Mouse (Mus musculus) kidney, adult 2 months (tissue): ENCODE results near the gene Prcc.

Experiments used
- CTCF ChIP-seq: fragments of 200-500 bp; conservative IDR thresholded peaks from 2 replicates; pipeline ENCODE4 v1.5.1; 2011; ENCODE audit warnings: low read depth, mild to moderate bottlenecking, control low read depth, low read length, moderate library complexity, mixed read lengths; ENCODE audit not compliant: insufficient read depth, insufficient read length
- POLR2A ChIP-seq: fragments of 200-500 bp; IDR thresholded peaks from one replicate; pipeline ENCODE4 v1.6.1; 2011; ENCODE audit warnings: low read depth, low read length, control low read depth

DNA sequence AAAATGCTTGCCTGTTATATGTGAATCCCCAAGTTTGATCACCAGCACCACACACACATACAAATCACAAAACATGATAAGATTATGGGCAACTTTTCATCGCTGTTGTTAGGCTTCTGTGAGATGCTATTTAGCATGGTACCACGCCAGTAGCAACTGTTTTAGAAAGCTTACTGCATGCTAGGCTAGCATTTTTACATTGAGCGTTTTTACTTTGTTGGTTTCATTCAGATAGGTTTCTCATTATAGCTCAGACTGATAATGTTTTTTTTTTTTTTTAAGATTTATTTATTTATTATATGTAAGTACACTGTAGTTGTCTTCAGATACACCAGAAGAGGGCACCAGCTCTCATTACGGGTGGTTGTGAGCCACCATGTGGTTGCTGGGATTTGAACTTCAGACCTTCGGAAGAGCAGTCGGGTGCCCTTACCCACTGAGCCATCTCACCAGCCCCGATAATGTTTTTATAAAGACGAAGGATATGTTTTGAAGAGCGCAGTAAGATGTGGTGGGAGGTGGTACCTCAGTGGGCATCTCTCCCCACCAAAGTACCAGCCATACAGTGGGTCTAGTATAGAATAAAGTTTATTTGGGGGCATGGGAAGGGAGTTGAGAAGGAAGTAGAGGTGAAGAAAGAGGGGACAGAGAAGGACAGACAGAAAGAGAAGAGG lies 35.0 kb upstream of the Prcc start:
- TF ChIP-seq CTCF (0 out of 2 replicates have a peak, but pooled peaks have one; percentile 1), POLR2A (no peak)
